Mouse (Mus musculus) lung, embryonic 16.5 days (tissue): ENCODE results near the gene Acp2. TPM values are rescaled to one million over a fixed set of nuclear protein-coding genes. Genes with fewer than 3 reads are reported as not detected.
A peak's percentile ranks its signal among the peaks of the same experiment; 100 is the strongest.
"Not testable (repeated sequence)": the region's sequence is repeated elsewhere in the genome, so short reads cannot be mapped to it uniquely, and the experiment has no call there.

ENCODE experiments used
- ATAC-seq: fragments of 200-750 bp; cut with Nextera tagmentation; 2 replicates; pipeline ENCODE4 v1.8.0; 2017; ENCODE audit warnings: low read depth, mild to moderate bottlenecking, moderate library complexity
- H3K27ac ChIP-seq: fragments of 300-500 bp; sonication (generic); 2 replicates; pipeline ENCODE4 v1.5.1; 2014; ENCODE audit warnings: mild to moderate bottlenecking, control low read depth, low read length
- H3K27me3 ChIP-seq: fragments of 300-500 bp; sonication (generic); 2 replicates; pipeline ENCODE4 v1.6.1; 2014; ENCODE audit warnings: low read depth, low read length, mixed read lengths; ENCODE audit not compliant: control insufficient read depth, insufficient read depth
- H3K36me3 ChIP-seq: fragments of 300-500 bp; sonication (generic); 2 replicates; pipeline ENCODE4 v1.6.1; 2014; ENCODE audit warnings: low read length; ENCODE audit not compliant: control insufficient read depth, insufficient read depth
- H3K4me1 ChIP-seq: fragments of 300-500 bp; sonication (generic); replicated peaks from 2 replicates; pipeline ENCODE4 v1.6.1; 2014; ENCODE audit warnings: low read length, mixed read lengths; ENCODE audit not compliant: control insufficient read depth, insufficient read depth
- H3K4me2 ChIP-seq: fragments of 300-500 bp; sonication (generic); 2 replicates; pipeline ENCODE4 v1.6.1; 2014; ENCODE audit warnings: low read depth, low read length, control low read depth
- H3K4me3 ChIP-seq: fragments of 300-500 bp; sonication (generic); 2 replicates; pipeline ENCODE4 v1.5.1; 2014; ENCODE audit warnings: mild to moderate bottlenecking, low read length, control low read depth
- H3K9ac ChIP-seq: fragments of 300-500 bp; sonication (generic); 2 replicates; pipeline ENCODE4 v1.6.1; 2014; ENCODE audit warnings: low read length, control low read depth
- H3K9me3 ChIP-seq: fragments of 300-500 bp; sonication (generic); 2 replicates; pipeline ENCODE4 v1.6.1; 2016; ENCODE audit warnings: low read length; ENCODE audit not compliant: control insufficient read depth
- WGBS: fragments of 180-500 bp; shearing (Covaris S2); extraction: QIAGEN DNeasy Blood & Tissue Kit; methylation state at CpG from one replicate; pipeline ENCODE4 v1.1.7; 2014; 5-methylcytosine and 5-hydroxymethylcytosine counted together
- polyA plus RNA-seq: library from polyadenylated mRNA; unstranded; fragments of >200 nt; fragmentation: Nextera tagmentation; extraction: Ambion mirVana; gene quantifications from 2 replicates; pipeline ENCODE4 v1.2.1, GENCODE M21; 2015

Acp2 gene
- polyA plus RNA-seq, 1 experiment from 2014 or later, result 33.3 TPM

- Histone ChIP-seq H3K9me3 (no peaks in the 10 kb centered on the region), H3K27ac (no peak overlapping the region; the same call in 1 of the 2 replicates), H3K4me1 (no peaks in the 10 kb centered on the region), H3K27me3 (no peaks in the 10 kb centered on the region), H3K36me3 (peaks cover 9% of the 10 kb centered on the region), H3K9ac (no peak overlapping the region), H3K4me2 (no peak overlapping the region), H3K4me3 (no peak overlapping the region)
- ATAC-seq, result peak; percentile 38; the same call in 1 of the 2 replicates
- WGBS, result 41% methylated on average over 4 of the region's 4 CpGs
Observed at GRCm38 (mm10) chr2:91217032-91217431, 14.3 kb downstream of the Acp2 start.

GRCm38 (mm10) chr2:91220501-91220900 lies 17.8 kb downstream of the Acp2 start:
- 93% methylated on average over 3 of the region's 3 CpGs for WGBS
- no peak overlapping the region for H3K27ac ChIP-seq
- H3K36me3 ChIP-seq, result peaks cover 5% of the 10 kb centered on the region; the same call in 1 of the 2 replicates
- H3K4me1 ChIP-seq, result no peaks in the 10 kb centered on the region
- no peak overlapping the region for H3K4me3 ChIP-seq
- no peak for ATAC-seq
- no peaks in the 10 kb centered on the region for H3K27me3 ChIP-seq
- no peaks in the 10 kb centered on the region for H3K9me3 ChIP-seq
- no peak overlapping the region for H3K4me2 ChIP-seq
- H3K9ac ChIP-seq, result no peak overlapping the region

DNA sequence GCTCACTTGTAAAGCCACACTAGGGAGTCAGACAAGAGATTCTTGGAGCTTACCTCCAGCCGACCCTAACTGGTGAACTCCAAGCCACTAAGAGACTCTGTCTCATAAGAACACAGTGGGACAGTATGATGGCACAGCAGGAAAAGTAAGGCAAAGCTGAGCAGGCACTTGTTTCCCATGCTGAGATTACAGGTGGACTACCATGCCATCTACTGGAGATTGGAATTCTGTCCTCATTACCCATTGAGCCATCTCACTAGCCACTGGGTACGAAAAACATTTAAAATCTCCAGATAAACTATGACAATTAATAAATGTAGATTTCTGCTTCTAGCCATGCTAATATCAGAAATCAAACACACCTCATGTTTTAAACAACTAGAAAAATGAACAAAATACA lies 20.9 kb downstream of the Acp2 start:
- no peak for ATAC-seq
- H3K4me1 ChIP-seq, result no peaks in the 10 kb centered on the region
- no peak overlapping the region for H3K4me2 ChIP-seq
- no peaks in the 10 kb centered on the region for H3K9me3 ChIP-seq
- no peak overlapping the region for H3K9ac ChIP-seq
- H3K36me3 ChIP-seq, result no peaks in the 10 kb centered on the region
- no peaks in the 10 kb centered on the region for H3K27me3 ChIP-seq
- H3K4me3 ChIP-seq, result no peak overlapping the region
- no peak overlapping the region for H3K27ac ChIP-seq
- WGBS, result 68% methylated on average over 2 of the region's 2 CpGs

DNA sequence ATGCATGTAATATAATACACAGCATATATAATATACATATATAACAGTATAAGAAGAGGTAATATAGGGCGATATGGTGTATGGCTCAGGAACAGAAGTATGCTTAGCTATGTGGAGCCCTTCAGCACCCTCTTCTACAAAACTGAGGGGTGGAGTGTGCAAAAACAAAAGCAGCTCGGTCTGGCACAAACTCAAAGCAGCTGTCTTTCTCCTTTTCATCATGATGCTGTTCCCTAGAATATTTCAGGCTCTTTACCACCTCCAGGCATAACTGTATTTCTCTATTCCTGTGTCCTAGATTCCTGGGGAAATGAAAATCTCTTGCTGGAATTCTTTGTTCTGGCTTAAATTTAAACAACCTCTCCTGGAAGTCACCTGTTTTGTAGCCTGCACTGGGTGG lies 27.1 kb downstream of the Acp2 start:
- 76% methylated on average over 2 of the region's 2 CpGs for WGBS
- no peak overlapping the region for H3K4me3 ChIP-seq

GRCm38 (mm10) chr2:91236601-91237510 lies 34.2 kb downstream of the Acp2 start, which contains the start of gene Ddb2:
Gene Ddb2, minus strand, starts transcription at chr2:91236982.
- ATAC-seq, result peak; percentile 99
- Histone ChIP-seq H3K4me2 (peak within 1 kb of the TSS; percentile 73), H3K36me3 (no peaks in the 10 kb centered on the region; the same call in 1 of the 2 replicates), H3K27me3 (no peaks in the 10 kb centered on the region), H3K9ac (peak within 1 kb of the TSS; percentile 73), H3K27ac (peak within 1 kb of the TSS; percentile 98), H3K4me3 (peak within 1 kb of the TSS; percentile 69), H3K9me3 (no peaks in the 10 kb centered on the region), H3K4me1 (no peaks in the 10 kb centered on the region; the same call in 1 of the 2 replicates)
- under 1% methylated on average over 48 of the region's 48 CpGs for WGBS

More for the DNA sequence above, 27.1 kb downstream of the Acp2 start:
- H3K27ac ChIP-seq, result no peak overlapping the region
- H3K9ac ChIP-seq, result no peak overlapping the region
- H3K36me3 ChIP-seq, result no peaks in the 10 kb centered on the region; the same call in 1 of the 2 replicates
- ATAC-seq, result no peak
- H3K4me2 ChIP-seq, result no peak overlapping the region
- H3K9me3 ChIP-seq, result no peaks in the 10 kb centered on the region
- H3K4me1 ChIP-seq, result no peaks in the 10 kb centered on the region
- no peaks in the 10 kb centered on the region for H3K27me3 ChIP-seq

DNA sequence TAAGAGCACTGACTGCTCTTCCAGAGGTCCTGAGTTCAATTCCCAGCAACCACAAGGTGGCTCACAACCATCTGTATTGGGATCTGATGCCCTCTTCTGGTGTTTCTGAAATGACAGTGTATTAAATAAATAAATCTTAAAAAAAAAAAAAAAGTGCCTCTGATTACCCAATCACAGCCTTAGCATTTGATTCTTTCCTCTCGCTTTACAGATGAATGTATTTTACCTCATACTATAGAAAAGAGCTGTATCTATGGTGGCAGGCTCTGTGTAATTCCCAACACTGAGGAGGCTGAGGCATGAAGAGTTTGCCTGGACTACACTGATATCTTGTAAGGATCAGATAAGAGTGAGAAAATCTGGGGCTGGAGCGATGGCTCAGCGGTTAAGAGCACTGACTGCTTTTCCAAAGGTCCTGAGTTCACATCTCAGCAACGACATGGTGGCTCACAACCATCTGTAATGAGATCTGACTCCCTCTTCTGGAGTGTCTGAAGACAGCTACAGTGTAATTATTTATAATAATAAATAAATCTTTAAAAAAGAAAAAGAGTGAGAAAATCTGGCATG lies 34.9 kb downstream of the Acp2 start:
- peak; percentile 48 for ATAC-seq
- Histone ChIP-seq H3K4me3 (peak overlapping the region; percentile 69), H3K27ac (peak overlapping the region; percentile 98), H3K4me2 (peak overlapping the region; percentile 73), H3K9ac (peak overlapping the region; percentile 73)
- not testable (repeated sequence) for H3K27me3 ChIP-seq, H3K9me3 ChIP-seq, H3K36me3 ChIP-seq, H3K4me1 ChIP-seq
- 7% methylated on average over 4 of the region's 4 CpGs for WGBS

DNA sequence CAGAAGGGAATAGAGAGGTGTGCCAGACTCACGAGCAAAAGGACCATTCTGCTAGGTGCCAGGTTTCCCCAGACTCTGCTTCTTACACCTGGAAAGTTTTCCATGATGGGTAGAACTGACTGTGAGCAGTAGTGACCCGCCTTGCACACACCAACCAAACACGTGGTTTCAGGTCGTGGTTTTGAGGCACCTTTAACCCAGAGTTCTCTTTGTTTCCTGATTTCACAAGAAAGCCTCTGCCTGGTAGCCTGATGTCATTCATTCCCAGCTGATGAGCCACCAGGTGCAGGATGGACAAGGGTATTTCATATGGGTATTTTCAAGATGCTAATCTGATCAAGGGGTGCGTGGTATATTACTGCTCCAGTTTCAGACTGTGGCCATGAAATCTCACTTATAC lies 39.9 kb downstream of the Acp2 start:
- H3K36me3 ChIP-seq, result no peaks in the 10 kb centered on the region
- no peaks in the 10 kb centered on the region; the same call in 1 of the 2 replicates for H3K4me1 ChIP-seq
- no peak overlapping the region for H3K4me2 ChIP-seq
- WGBS, result 58% methylated on average over 5 of the region's 5 CpGs
- no peak overlapping the region for H3K27ac ChIP-seq
- no peak overlapping the region for H3K4me3 ChIP-seq
- no peaks in the 10 kb centered on the region for H3K27me3 ChIP-seq
- no peak overlapping the region for H3K9ac ChIP-seq
- H3K9me3 ChIP-seq, result no peaks in the 10 kb centered on the region
- no peak for ATAC-seq

DNA sequence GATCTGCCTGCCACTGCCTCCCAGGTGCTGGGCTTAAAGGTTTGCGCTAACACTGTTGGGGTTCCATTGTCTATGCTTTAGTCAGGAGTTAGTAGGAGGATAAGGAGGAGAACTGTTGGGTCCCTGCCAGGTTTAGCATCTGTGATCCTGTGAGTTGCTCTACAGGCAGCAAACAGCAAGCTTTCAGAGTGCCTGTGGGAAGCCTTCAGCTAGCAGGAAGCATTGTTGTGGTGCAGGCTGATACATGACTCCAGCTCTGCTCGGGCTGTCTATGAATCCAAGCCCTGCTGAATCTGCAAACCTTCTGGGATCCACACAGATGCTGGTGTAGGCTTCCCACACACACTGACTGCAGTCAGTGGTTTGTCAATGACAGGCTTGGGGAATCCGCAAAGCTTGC lies 40.7 kb downstream of the Acp2 start:
- Histone ChIP-seq H3K27ac (no peak overlapping the region), H3K4me1 (no peaks in the 10 kb centered on the region), H3K36me3 (no peaks in the 10 kb centered on the region), H3K9ac (no peak overlapping the region), H3K27me3 (no peaks in the 10 kb centered on the region), H3K9me3 (no peaks in the 10 kb centered on the region), H3K4me2 (no peak overlapping the region), H3K4me3 (no peak overlapping the region)
- no peak for ATAC-seq
- 60% methylated on average over 3 of the region's 3 CpGs for WGBS

GRCm38 (mm10) chr2:91244557-91245228 lies 42.0 kb downstream of the Acp2 start:
- WGBS, result 67% methylated on average over 5 of the region's 5 CpGs
- H3K4me1 ChIP-seq, result no peaks in the 10 kb centered on the region
- no peak for ATAC-seq
- no peak overlapping the region for H3K27ac ChIP-seq
- no peaks in the 10 kb centered on the region for H3K27me3 ChIP-seq
- no peak overlapping the region for H3K9ac ChIP-seq
- H3K36me3 ChIP-seq, result no peaks in the 10 kb centered on the region
- H3K4me3 ChIP-seq, result no peak overlapping the region
- no peak overlapping the region for H3K4me2 ChIP-seq
- no peaks in the 10 kb centered on the region for H3K9me3 ChIP-seq
